Mouse (Mus musculus): ENCODE data around the gene Reln.

The Reln gene

DNA sequence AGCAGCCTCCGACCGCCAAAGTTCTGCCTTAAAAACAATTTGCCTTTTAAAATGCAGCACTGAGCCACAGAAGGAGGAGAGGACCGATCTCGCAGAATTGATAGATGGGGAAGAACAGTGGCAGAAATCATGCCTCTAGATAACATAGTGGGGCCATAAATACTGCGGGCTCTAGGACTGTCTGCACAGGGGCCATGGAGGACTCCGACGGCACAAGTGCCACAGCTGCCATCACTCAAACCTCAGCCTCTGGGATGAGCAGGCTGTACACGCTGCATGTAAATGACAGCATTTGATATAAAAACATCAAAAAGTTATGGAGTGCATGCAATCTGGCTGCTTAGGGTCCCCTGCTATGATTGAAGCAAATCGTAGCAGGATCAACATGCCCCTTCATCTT is 227.6 kb downstream of the Reln start:
- no peak for DNase-seq (ENCODE audit: low spot score in 2 of 2)

DNA sequence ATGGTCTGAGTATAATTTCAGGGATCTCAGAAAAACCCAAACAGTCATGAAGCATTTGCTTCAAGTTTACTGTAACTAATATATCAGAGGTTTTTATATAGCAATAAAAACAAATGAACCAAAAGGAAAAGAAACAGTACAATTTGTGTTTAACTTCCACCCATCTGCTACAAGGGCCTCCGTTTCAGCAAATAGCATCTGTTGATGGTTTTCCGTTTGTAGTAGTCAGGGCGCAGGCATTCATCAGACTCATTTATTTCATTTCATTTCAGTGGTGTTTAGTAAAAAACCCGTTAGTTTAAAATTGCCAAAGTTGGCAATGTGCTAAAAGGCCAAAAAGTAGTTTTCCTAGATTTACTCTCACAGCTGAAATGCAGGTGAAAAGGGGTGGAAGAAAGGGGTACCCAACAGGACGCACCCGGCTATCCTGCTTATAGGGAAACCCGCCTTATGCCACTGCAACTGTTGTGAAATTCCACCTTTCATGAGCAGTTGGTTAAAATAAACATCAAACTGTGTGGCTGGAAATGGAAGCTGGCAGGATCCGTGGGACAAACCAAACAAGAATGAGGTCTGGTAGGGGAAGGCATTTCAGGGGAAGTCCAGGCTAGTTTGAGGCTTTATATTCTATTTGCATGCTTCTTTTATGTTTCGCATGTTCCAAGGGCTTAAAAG is 237.6 kb downstream of the Reln start:
- DNase-seq (ENCODE audit: low spot score in 2 of 2), result no peak

GRCm38 (mm10) chr5:22094984-22095383 is 249.5 kb downstream of the Reln start:
- DNase-seq (ENCODE audit: low spot score in 2 of 2), result no peak

DNA sequence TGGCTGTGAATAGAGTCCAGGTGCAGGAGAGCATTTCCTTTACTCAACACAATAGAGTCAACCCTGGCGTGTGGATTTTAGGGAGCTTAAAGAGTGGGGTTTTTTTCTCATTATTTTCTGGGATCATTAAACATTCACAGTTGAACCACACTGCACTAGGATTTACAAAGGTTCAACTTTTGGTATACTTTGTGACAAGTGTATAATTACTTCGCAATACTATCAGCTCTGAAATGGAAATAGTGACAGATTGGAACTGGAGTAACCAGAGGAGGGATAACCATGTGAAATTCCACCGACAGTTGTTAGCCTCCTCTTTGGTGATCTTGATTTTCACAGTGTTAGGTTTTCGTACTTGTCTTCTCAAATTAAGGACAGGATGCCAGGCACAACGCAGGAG is 250.5 kb downstream of the Reln start:
- no peak for DNase-seq (ENCODE audit: low spot score in 2 of 2)

GRCm38 (mm10) chr5:22093157-22093865 is 251.2 kb downstream of the Reln start:
- no peak for DNase-seq (ENCODE audit: low spot score in 2 of 2)

DNA sequence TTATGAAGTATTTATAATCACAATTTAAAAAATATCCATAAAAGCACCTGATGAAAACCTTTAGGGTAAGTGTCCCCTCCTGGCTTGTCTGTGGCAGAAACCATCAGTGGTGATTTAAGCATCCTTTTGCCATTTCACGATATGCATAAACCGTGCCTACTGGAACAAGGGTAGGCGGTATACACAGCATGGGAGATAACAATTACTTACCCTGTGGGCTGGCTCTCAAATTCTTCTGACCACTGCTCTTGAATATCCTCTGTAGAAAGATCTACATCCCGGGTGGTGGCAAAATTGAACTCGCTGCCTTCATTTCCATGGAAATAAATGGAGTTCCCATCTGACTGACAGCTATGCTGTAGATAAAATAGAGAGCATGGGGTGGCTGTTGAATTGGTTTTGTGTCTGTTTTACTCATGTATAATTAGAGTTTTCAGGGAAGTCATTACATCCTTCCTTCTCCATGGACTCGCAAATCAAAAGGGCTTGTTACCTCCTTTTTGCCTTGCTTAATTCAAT is 264.0 kb downstream of the Reln start:
- no peak for DNase-seq (ENCODE audit: low spot score in 2 of 2)

DNA sequence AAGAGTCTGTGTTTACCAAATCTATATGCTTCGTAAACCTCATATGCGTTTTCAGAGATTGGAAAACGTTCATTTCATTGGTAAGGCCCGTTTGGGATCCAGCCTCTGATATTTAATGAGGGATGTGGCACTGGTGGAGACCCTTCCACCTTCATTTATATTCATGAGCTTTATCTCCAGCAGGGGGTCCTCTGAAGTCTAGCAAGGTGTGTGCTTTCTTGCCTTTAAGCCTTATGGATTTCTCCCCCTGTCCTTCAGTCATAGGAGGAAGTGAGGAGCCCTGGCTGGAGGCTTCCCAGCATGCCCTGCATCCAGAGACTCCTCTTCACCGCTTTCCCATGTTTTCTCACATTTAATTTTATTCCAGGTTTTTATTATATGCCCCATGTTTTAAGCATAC is 269.5 kb downstream of the Reln start:
- DNase-seq (ENCODE audit: low spot score in 2 of 2), result no peak

- no peak for DNase-seq (ENCODE audit: low spot score in 2 of 2)
Measured at GRCm38 (mm10) chr5:22072591-22072990, 271.9 kb downstream of the Reln start.

DNA sequence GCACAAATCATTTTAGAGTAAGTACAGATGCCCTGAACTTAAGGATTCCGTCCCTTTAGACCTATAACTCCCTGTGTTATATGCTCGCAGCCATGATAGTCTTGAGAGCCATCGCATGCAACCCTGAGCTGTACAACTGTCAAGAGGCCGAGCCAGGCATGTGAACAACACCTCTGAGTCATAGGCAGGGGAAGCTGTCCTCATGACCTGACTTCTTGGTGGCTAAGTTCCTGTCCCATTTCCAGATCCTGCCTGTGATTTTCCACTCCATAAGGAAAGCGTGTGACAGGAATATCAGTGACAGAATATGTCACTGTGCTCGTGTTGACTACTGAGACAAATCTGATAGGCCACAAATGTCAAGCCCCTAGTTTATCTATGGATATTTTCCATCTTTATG is 285.3 kb downstream of the Reln start:
- no peak for DNase-seq (ENCODE audit: low spot score in 2 of 2)

DNA sequence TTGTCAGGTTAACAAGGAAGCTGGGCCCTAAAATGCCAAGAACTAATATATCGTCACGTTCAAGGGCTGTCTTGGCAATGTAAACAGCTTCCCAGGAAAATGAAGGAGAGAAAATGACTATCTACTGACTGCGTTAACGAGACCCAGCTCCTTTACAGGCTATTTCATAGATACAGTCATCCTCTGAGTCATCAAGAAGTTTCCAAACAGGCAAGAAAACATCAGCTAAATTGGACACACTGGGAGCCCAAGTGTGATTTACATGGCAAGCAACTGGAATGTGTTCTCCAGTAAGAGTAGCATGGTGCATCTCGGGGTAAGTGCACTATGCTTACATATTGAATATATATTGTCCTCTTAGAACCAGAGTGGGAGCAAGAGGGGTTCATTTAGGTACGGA is 302.7 kb downstream of the Reln start:
- DNase-seq (ENCODE audit: low spot score in 2 of 2), result no peak

GRCm38 (mm10) chr5:22039375-22040149 is 304.9 kb downstream of the Reln start:
- no peak for DNase-seq (ENCODE audit: low spot score in 2 of 2)

DNA sequence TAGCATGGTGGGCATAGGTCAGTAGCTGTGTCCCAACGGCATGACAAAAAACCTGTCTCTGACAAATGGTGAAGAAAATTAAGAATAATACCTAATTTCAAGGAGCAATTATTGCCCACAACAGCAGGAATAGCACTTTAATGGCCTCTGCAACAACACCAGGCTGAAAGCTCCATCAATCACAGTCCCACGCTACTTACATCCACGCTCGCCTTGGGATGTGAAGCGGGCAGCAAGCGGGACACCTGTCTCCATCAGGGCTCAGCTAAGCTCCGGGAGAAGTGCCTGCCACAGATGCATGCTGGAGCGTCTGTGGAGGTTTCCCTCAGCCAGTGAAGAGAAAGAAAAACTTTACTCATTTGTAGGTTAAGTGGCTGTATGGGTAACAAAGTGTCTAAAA is 309.3 kb downstream of the Reln start:
- no peak for DNase-seq (ENCODE audit: low spot score in 2 of 2)

DNA sequence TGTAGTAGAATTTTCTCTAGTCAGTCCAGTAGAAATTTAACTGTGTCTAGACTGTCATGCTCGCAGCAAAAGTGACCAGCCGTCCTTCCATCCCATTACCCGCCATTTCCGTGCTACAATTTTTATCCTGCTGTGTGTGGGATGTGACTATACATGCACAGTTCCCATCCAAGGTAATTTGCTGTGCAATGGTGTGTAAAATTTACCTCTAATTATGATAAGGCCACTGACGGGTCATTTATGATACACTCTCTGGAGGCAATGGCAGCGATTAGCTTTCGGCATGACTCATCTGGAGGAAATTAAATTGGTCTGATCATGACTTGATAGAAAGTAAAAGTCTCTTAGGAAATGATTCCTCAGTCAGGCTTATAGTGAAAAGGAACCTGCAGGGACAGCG is 311.5 kb downstream of the Reln start:
- DNase-seq (ENCODE audit: low spot score in 2 of 2), result no peak

DNA sequence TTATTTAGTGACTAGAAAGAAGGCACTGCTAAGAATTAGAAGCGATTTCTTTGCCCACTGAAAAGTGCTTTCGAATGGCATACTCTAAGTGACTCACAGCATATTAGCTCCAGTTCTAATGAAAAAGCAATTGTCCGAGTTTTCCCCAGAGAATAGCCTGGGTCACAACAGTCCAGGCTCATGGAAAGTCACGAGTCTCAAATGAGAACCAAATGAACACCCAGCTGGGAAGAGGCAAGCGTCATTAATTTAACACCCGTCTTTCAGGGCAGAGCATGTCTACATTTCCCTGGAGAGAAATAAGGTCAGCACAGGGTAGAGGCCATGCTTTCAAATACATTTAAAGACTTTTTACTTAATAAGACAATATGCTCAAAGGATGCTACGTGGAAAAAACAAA is 312.8 kb downstream of the Reln start:
- no peak for DNase-seq (ENCODE audit: low spot score in 2 of 2)

GRCm38 (mm10) chr5:22028379-22028778 is 316.1 kb downstream of the Reln start:
- no peak for DNase-seq (ENCODE audit: low spot score in 2 of 2)

- no peak for DNase-seq (ENCODE audit: low spot score in 2 of 2)
Measured at GRCm38 (mm10) chr5:22027240-22027875, 317.1 kb downstream of the Reln start.

GRCm38 (mm10) chr5:22025746-22026145 is 318.8 kb downstream of the Reln start:
- no peak for DNase-seq (ENCODE audit: low spot score in 2 of 2)

DNA sequence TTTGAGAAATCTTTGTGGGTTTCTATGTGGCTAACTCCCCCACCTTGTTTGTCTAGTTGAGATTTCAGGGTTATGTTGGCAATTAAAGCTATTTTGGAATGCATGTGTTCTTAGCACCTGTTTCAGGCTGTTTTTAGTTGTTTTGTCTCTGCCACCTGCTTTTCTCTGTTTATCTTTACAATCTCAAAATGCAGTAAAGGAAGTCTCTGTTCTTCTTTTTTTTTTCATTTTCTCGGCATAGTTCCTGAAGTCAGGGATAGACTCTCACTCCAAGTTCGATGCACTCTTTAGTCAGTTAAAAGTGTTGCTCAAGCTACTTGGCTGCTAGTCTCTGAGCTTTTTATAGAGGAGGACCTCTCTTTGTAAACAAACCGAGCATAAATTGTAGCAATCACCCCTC is 320.4 kb downstream of the Reln start:
- DNase-seq (ENCODE audit: low spot score in 2 of 2), result no peak

DNA sequence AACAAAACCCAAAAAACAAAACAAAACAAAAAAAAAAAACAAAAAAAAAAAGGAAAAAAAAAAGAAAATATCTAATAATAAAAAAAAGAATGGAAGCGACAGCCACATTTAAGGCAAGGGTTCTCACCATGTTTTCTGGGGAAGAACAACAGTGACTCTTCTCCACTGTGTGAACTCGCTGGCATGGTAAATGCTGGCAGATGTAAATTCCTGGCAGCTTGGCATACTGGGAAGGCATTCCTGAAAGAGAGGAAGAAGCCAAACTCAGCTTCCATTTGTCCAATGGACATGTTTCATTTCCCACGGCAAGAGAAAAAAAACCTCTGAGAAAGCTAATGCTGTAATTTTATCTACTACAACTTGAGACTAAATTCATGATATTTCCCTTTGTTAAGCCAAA is 326.6 kb downstream of the Reln start:
- no peak for DNase-seq (ENCODE audit: low spot score in 2 of 2)

- DNase-seq (ENCODE audit: low spot score in 2 of 2), result no peak
Measured at GRCm38 (mm10) chr5:22014459-22014858, 330.0 kb downstream of the Reln start.

DNA sequence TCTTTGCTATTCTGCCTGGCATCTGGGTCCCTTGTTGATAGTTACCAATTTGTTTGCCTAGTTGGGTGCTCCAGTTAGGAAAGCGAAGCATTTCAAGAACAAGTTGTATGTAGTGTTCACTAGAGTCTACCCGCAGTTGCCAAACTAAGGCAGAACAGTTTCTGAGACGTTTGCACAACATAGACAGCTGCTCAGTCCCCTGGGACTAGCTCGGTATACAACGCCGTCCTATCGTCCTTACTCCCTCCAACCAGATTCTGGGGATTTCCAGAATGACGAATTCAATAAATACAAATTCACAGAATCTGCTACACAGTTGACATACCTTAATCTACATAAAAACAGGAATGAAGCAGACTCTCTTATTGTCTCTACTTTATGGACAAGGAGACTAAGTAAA is 335.4 kb downstream of the Reln start:
- no peak for DNase-seq (ENCODE audit: low spot score in 2 of 2)

Data from right cerebral cortex, postnatal 36 days (tissue).